Mouse (Mus musculus) brain, embryonic 14.5 days (tissue): Measurements from ENCODE around the gene Smpd4.

Experiments used
- CTCF ChIP-seq: fragments of 200-500 bp; IDR thresholded peaks from 2 replicates; pipeline ENCODE4 v1.5.1; 2012; ENCODE audit warnings: inconsistent platforms, mild to moderate bottlenecking, moderate library complexity, borderline replicate concordance; ENCODE audit not compliant: insufficient read depth, insufficient read length; ENCODE audit errors: extremely low read depth
- POLR2A ChIP-seq: fragments of 200-500 bp; IDR thresholded peaks from 2 replicates; pipeline ENCODE4 v1.6.1; 2012; ENCODE audit warnings: mild to moderate bottlenecking, inconsistent platforms, borderline replicate concordance; ENCODE audit not compliant: poor library complexity, insufficient read depth, insufficient read length, severe bottlenecking; ENCODE audit errors: extremely low read depth

DNA sequence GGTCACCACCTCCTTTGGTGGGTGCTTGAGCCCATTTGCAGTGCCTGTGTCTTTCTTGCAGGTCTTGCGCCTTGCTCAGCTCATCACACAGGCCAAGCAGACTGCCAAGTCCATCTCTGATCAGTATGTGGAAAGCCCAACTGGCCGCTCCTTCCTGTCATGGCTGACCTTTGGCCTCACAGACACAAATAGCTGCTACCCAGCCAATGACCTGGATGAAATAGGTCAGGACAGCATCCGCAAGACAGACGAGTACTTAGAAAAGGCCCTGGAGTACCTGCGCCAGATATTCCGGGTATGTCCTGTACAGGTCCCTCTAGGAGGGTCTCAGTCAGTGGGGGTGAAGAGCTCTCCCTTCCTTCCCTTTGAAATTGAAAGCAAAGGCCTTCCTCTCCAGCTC, 22.1 kb downstream of the Smpd4 start:
- TF ChIP-seq CTCF, result no peak
- no peak for TF ChIP-seq POLR2A
